Mouse (Mus musculus): ENCODE results near the gene Cyp2d34.

Gene Cyp2d34

DNA sequence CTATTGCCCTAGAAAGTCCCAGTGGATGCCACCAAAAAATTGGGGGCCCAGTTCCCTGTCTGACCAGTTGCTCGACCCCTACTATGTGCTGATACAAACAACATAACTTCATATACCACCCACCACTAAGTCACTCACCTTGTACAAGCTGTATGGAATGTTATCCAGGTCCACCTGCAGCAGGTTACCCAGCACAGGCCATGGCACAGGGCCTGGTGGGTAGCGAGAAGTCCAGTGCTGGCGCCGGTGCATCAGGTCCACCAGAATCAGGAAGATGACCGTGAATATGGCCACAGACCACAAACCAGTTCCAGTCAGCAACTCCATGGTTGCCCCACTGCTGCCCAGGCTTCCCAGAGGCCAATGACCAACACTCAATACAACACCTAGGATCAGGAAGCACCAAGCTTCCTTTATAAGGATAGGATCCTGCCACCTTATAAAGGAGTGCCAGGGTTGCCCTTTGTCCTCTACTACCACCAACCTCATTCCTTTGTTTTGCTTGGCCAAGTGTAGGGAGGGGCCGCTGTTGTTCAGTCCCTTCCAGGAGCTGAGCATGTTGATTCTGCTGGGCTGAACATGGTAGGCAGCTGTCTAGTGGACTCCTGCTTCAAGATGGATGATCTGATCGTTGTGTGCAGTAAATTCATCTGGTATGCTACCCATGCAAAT, at the start of gene Cyp2d34:
TSS of gene Cyp2d34 (minus strand) at position 416 of the 672 bp plus-strand sequence.
- no peak for DNase-seq (ENCODE audit: low read depth, low spot score)
- Histone ChIP-seq H3K27me3 (ENCODE audit: control insufficient read depth, insufficient read depth, low read length, poor library complexity, severe bottlenecking) (no peaks in the 10 kb centered on the region), H3K36me3 (ENCODE audit: control insufficient read depth, insufficient read depth, low read length, poor library complexity, severe bottlenecking) (no peaks in the 10 kb centered on the region)

GRCm38 (mm10) chr15:82656346-82656745, 35.6 kb upstream of the Cyp2d34 start:
- Histone ChIP-seq H3K27me3 (ENCODE audit: control insufficient read depth, insufficient read depth, low read length, poor library complexity, severe bottlenecking) (no peaks in the 10 kb centered on the region), H3K36me3 (ENCODE audit: control insufficient read depth, insufficient read depth, low read length, poor library complexity, severe bottlenecking) (no peaks in the 10 kb centered on the region)
- DNase-seq (ENCODE audit: low read depth, low spot score): no peak

DNA sequence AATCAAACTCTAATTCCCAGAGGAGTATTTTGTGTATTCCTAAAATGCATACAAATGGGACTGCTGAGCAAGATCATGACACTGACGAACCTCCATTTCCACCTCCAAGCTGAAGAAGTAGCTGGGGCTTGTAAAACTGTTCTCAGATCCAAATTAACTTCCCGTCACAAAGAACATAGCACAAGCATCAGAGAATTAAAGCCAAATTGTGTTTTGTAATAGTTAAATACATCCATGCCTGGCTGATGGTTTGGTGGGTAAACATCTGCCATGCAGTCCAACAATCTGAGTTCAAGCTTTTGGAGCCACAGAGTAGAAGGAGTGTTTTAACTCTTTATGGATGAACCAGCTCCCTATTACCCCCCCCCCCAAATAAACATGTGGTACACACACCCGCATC, 23.6 kb upstream of the Cyp2d34 start:
- DNase-seq (ENCODE audit: low read depth, low spot score): no peak
- Histone ChIP-seq H3K27me3 (ENCODE audit: control insufficient read depth, insufficient read depth, low read length, poor library complexity, severe bottlenecking) (no peaks in the 10 kb centered on the region), H3K36me3 (ENCODE audit: control insufficient read depth, insufficient read depth, low read length, poor library complexity, severe bottlenecking) (no peaks in the 10 kb centered on the region)

GRCm38 (mm10) chr15:82643771-82644170, 23.0 kb upstream of the Cyp2d34 start:
- Histone ChIP-seq H3K27me3 (ENCODE audit: control insufficient read depth, insufficient read depth, low read length, poor library complexity, severe bottlenecking) (no peaks in the 10 kb centered on the region), H3K36me3 (ENCODE audit: control insufficient read depth, insufficient read depth, low read length, poor library complexity, severe bottlenecking) (no peaks in the 10 kb centered on the region)
- DNase-seq (ENCODE audit: low read depth, low spot score): no peak

GRCm38 (mm10) chr15:82642771-82643170, 22.0 kb upstream of the Cyp2d34 start:
- DNase-seq (ENCODE audit: low read depth, low spot score): no peak
- Histone ChIP-seq H3K27me3 (ENCODE audit: control insufficient read depth, insufficient read depth, low read length, poor library complexity, severe bottlenecking) (no peaks in the 10 kb centered on the region), H3K36me3 (ENCODE audit: control insufficient read depth, insufficient read depth, low read length, poor library complexity, severe bottlenecking) (no peaks in the 10 kb centered on the region)

DNA sequence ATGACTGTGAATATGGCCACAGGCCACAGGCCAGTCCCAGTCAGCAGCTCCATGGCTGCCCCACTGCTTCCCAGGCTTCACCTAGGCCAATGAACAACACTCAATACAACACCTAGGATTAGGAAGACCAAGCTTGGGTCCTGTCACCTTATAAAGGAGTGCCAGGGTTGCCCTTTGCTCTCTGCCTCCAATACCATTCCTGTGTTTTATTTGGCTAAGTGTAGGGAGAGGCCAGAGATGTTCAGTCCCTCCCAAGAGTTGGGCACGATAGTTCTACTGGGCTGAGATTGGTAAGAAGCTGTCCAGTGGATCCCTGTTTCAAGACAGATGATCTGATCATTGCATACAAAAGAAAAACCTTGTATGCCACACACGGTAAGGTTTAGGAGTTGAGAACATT, 21.2 kb upstream of the Cyp2d34 start:
- no peaks in the 10 kb centered on the region for H3K36me3 ChIP-seq (ENCODE audit: control insufficient read depth, insufficient read depth, low read length, poor library complexity, severe bottlenecking)
- DNase-seq (ENCODE audit: low read depth, low spot score): no peak
- H3K27me3 ChIP-seq (ENCODE audit: control insufficient read depth, insufficient read depth, low read length, poor library complexity, severe bottlenecking): no peaks in the 10 kb centered on the region

DNA sequence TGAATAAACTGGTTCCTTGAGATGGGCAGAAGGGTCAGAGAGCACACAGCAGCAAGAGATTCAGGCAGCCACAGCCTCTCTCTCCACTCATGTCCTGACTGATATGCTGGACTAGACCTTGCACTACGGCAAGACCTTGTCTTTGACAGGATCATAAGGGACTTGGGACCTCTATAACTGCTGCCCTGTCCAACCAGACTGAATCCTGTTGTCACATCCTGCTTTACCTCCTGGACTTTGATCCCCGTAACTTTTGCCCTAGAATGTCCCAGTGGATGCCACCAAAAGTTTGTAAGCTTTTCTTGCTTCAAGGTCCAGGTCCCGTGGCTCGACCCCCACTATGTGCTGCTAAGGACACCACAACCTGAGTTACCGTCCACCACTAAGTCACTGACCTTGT, 20.6 kb upstream of the Cyp2d34 start:
- Histone ChIP-seq H3K27me3 (ENCODE audit: control insufficient read depth, insufficient read depth, low read length, poor library complexity, severe bottlenecking) (no peaks in the 10 kb centered on the region), H3K36me3 (ENCODE audit: control insufficient read depth, insufficient read depth, low read length, poor library complexity, severe bottlenecking) (no peaks in the 10 kb centered on the region)
- no peak for DNase-seq (ENCODE audit: low read depth, low spot score)

DNA sequence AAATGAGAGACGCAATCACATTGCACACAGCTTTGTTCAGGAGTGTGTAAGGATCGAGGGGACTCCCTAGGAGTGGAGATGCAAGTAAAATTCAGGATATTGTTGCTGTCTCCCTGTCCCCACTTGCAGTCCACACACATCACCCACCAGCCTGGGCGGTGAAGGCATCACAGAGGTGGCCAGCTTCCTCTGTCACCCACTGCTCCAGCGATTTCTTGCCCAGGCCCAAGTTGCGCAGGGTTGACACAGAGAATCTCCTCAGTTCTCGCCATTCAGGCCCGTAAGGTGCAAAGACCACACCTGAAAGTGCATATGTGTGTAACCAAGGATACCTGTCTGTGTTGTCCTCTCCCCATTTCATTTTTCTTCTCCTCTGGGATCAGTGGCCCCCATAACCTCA, 19.5 kb upstream of the Cyp2d34 start:
- H3K36me3 ChIP-seq (ENCODE audit: control insufficient read depth, insufficient read depth, low read length, poor library complexity, severe bottlenecking): no peaks in the 10 kb centered on the region
- no peaks in the 10 kb centered on the region for H3K27me3 ChIP-seq (ENCODE audit: control insufficient read depth, insufficient read depth, low read length, poor library complexity, severe bottlenecking)
- DNase-seq (ENCODE audit: low read depth, low spot score): no peak

DNA sequence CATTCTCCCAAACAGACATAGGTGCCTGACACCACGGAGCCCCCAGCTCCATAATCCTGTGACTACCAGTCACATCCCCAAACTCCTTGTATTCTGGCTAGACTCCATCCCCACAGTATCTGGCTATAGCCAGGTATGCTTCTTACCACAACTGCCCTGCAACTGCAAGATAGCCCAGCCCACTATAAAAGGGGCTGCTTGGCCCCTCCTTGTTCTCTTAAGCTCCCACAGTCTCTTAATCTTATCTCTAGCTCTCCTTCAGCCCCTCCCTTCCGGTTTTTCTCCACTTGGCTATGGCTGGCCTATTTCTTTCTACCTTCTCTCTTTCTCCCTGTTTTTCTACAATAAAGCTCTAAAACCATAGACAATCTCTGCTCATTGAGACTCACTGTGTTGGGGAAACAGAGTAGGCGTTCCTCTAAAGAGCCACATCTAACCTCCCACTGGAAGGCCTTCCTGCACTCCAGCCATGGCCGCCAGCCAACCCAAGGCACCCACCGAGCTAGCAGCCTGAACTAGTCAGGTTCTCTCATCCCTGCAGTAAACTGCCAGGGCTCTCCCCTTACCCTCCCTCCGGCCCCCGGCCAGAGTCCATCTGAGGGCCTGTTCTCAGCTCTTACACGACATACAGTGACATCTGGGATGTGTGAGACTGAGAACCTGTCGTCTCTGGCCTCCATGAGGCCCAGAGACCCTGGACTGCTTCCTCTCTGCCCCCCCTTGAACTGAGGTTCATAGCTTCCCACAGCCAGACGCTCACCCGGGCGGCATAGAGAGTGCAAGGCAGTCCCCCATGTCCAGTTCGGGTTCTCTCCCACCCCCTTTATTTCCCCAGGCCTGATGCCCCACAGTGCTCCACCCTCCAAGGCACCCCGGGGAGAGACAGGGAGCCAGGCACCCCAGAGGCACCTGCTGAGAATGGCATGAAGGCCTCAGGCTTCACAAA, 16.7 kb upstream of the Cyp2d34 start:
- Histone ChIP-seq H3K36me3 (ENCODE audit: control insufficient read depth, insufficient read depth, low read length, poor library complexity, severe bottlenecking) (no peaks in the 10 kb centered on the region), H3K27me3 (ENCODE audit: control insufficient read depth, insufficient read depth, low read length, poor library complexity, severe bottlenecking) (no peaks in the 10 kb centered on the region)
- no peak for DNase-seq (ENCODE audit: low read depth, low spot score)

- no peak for DNase-seq (ENCODE audit: low read depth, low spot score)
- Histone ChIP-seq H3K27me3 (ENCODE audit: control insufficient read depth, insufficient read depth, low read length, poor library complexity, severe bottlenecking) (no peaks in the 10 kb centered on the region), H3K36me3 (ENCODE audit: control insufficient read depth, insufficient read depth, low read length, poor library complexity, severe bottlenecking) (no peaks in the 10 kb centered on the region)
Measured at GRCm38 (mm10) chr15:82634976-82635375, 14.2 kb upstream of the Cyp2d34 start.

GRCm38 (mm10) chr15:82621993-82622392, 1.2 kb upstream of the Cyp2d34 start:
- DNase-seq (ENCODE audit: low read depth, low spot score): no peak
- H3K27me3 ChIP-seq (ENCODE audit: control insufficient read depth, insufficient read depth, low read length, poor library complexity, severe bottlenecking): no peaks in the 10 kb centered on the region
- H3K36me3 ChIP-seq (ENCODE audit: control insufficient read depth, insufficient read depth, low read length, poor library complexity, severe bottlenecking): no peaks in the 10 kb centered on the region

DNA sequence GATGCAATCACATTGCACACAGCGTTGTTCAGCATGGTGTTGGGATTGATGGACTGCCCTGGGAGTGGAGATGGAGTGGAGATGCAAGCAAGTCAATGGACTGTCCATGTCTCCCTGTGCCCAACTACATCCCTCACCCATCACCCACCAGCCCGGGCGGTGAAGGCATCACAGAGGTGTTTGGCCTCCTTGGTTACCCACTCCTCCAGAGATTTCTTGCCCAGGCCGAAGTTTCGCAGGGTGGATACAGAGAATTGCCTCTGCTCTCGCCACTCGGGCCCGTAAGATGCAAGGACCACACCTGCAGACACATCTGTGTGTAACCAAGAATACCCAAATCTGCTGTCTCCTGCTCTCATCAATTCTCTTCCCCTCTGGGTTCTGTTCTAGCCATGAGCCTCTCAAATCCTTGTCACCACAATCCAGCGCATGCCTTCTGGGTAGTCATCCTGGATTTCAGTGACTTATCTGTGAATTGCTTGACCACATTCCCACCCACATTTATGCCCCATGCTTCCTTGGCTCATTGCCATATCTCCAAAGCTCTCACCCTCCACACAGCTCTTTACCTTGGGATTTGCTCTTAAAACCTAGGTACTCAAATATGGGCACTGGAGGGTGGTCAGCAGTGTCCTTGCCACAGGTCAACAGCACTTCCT, 2.3 kb downstream of the Cyp2d34 start:
- Histone ChIP-seq H3K36me3 (ENCODE audit: control insufficient read depth, insufficient read depth, low read length, poor library complexity, severe bottlenecking) (no peaks in the 10 kb centered on the region), H3K27me3 (ENCODE audit: control insufficient read depth, insufficient read depth, low read length, poor library complexity, severe bottlenecking) (no peaks in the 10 kb centered on the region)
- DNase-seq (ENCODE audit: low read depth, low spot score): no peak

DNA sequence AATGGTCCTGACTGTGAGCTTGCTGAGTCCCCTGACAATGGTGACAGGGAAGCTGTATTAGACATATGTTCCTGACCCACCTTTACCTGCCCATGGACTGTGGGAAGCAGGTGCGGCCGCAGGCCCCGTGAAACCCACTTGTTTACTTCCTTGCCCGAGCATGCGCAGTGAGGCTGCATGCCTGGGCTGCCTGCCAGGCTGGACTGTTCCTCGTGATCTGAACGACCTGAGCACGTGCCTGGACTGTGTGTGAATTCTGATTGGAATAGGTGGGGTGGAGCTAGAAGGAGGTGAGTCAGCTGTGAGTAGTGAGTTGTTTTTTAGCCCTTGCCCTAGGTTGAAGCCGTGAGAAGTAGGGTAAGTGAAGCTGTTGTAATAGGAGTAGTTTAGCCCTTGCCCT, 38.1 kb downstream of the Cyp2d34 start:
- H3K27me3 ChIP-seq (ENCODE audit: control insufficient read depth, insufficient read depth, low read length, poor library complexity, severe bottlenecking): no peaks in the 10 kb centered on the region
- no peaks in the 10 kb centered on the region for H3K36me3 ChIP-seq (ENCODE audit: control insufficient read depth, insufficient read depth, low read length, poor library complexity, severe bottlenecking)
- DNase-seq (ENCODE audit: low read depth, low spot score): no peak

DNA sequence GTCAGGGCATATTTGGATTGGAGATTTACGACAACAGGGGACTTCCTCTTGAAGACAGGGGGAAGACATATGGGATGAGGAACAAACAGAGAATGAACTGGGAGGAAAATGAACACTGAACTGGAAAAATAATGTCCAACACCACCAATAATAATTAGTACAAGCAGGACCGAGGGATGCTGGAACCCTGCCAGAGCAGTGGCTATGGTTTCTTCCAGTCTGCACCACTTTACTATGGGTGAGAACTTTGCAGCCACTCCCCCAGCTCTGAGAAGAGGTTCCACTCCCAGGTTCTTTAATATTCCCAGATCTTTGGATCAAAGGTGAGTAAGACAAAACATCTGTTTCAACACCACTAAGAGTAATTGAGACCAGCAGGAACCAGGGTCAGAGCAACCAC, 41.7 kb downstream of the Cyp2d34 start:
- no peak for DNase-seq (ENCODE audit: low read depth, low spot score)
- no peaks in the 10 kb centered on the region for H3K36me3 ChIP-seq (ENCODE audit: control insufficient read depth, insufficient read depth, low read length, poor library complexity, severe bottlenecking)
- no peaks in the 10 kb centered on the region for H3K27me3 ChIP-seq (ENCODE audit: control insufficient read depth, insufficient read depth, low read length, poor library complexity, severe bottlenecking)

GRCm38 (mm10) chr15:82572856-82573255, 47.9 kb downstream of the Cyp2d34 start:
- Histone ChIP-seq H3K36me3 (ENCODE audit: control insufficient read depth, insufficient read depth, low read length, poor library complexity, severe bottlenecking) (no peaks in the 10 kb centered on the region), H3K27me3 (ENCODE audit: control insufficient read depth, insufficient read depth, low read length, poor library complexity, severe bottlenecking) (no peaks in the 10 kb centered on the region)
- no peak for DNase-seq (ENCODE audit: low read depth, low spot score)

Data from splenic B cell, adult 2 months (primary cell).